Mouse (Mus musculus) stomach, adult 2 months (tissue): ENCODE results near the gene Mrgpra2b. TPM values are rescaled to one million over a fixed set of nuclear protein-coding genes. Genes with fewer than 3 reads are reported as not detected.

ENCODE experiments used
- polyA plus RNA-seq: library from polyadenylated mRNA; depleted of rRNA; stranded (reverse); fragments of >200 nt; gene quantifications from 2 replicates; pipeline ENCODE4 v1.2.3, GENCODE M21; 2012; rRNA removed

The Mrgpra2b gene
- polyA plus RNA-seq: not detected in 2 replicates

GRCm38 (mm10) chr7:47528762-47529161 is at the start of gene Mrgpra2b:
Gene Mrgpra2b (minus strand): TSS chr7:47528862.

GRCm38 (mm10) chr7:47452015-47452414 is 76.6 kb downstream of the Mrgpra2b start, which contains the start of gene Mrgpra2a:
Gene Mrgpra2a (minus strand): TSS chr7:47452139.

Other genes with a start within 250 kb of the Mrgpra2b start
- not detected in 2 replicates for gene Mrgpra1, start 174.6 kb downstream of the Mrgpra2b start, polyA plus RNA-seq
- not detected in 2 replicates for gene Mrgpra2a, start 76.7 kb downstream of the Mrgpra2b start, polyA plus RNA-seq
- not detected in 2 replicates for gene Mrgpra3, start 72.5 kb upstream of the Mrgpra2b start, polyA plus RNA-seq